Mouse (Mus musculus): ENCODE measurements around the gene Them7.

Gene Them7

DNA sequence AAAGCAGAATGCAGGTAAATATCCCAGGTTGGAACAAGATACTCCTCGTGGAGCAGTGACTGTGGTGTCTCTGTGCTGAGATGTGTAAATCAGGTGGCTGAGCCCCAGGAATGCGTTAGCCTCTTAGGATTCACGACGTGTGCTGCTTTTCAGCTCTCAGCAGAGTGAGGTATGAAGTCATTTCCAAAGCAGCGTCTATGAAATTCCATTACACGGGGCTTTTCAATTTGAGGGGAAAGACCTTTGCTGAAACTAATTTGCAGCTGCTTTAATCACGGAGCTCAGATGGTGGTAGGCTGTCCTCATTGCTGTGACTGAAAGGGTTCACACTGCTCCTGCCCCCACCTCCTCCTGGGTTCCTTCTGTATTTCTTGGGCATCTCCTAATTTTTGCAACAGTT is 87.9 kb downstream of the Them7 start:
- no peak for DNase-seq

DNA sequence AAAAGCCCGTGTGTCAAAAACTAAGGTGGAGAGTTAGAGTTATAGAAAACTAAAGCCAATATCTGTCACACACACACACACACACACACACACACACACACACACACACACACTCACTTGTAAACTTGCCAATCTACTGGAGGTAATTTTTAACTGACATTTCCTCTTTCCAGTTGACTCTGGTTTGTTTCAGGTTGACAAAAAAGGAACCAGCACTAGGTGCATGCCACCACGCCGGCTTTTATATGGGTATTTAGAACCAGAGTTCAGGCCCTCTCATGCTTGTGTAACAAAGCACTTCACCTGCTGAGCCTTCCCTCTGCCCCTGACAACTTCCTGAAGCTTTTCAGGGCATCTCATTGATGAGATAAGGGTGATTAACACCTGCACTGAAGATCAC is 89.0 kb downstream of the Them7 start:
- no peak for DNase-seq

DNA sequence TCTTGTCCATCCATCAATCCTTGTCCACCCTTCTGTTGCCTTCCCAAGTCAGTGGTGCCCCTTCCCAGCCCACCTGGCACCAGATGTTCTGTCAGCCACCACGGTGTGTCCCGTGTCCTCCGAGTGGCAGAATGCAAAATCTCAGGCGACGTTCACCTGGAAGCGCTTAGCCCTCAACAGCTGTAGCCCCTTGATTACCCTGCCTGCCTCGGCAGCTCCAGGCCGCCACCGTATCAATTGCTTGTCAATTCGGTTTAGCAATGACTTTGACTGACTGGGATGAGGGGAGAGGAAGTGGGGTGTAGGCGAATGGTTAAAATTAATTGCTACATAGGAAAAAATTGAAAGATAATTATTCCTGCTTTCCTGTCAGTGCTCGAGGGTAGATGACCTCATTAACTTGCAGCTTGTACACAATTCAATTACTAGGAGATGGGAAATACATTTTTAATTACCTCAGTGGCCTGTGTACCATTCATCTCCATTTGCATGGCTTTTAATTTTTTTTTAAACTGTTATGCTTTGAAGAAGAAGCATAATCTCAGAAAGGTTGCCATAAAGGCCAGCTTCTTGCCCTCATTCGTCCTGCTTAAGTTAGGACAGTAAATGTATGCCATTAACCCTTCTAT is 93.5 kb downstream of the Them7 start:
- no peak for DNase-seq

DNA sequence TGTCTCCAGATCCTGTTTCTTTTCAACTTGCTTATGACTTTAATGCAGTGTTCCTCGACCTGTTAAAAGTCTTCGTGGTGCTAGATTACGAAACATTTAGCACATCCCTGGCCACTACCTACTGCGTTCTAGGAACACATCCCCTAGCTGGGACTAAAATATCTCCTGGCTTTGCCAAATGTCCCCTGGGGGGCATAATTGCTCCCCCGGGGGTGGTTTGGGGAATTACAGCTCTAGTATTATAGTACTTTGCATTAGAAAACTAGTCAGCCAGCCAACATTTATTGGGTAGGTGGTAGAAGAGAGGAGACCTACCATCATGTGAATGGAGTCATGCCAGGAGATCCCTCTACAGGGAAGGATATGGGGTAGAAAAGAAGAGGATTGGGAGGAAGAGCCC is 101.9 kb downstream of the Them7 start:
- DNase-seq, result no peak

DNA sequence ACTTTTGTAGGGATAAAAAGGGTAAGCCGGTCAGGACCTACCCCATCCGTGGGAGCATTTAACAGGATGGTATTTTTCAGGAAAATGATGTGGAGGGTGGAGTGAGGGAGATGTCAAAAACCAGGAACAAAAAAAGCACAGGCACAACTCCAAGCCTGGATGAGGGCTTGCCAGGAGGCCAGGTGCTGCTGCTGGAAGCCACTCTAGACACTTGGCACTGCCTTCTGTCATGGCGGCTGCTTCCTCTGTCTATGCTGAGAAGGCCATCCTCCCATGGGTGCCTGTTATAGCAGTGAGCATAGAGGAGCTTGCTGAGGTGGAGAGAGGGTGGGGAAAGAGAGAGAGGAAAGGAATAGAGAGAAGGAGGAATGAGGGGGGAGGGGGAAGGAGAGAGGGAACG is 105.9 kb downstream of the Them7 start:
- peak; percentile 86 to 89 for DNase-seq

DNA sequence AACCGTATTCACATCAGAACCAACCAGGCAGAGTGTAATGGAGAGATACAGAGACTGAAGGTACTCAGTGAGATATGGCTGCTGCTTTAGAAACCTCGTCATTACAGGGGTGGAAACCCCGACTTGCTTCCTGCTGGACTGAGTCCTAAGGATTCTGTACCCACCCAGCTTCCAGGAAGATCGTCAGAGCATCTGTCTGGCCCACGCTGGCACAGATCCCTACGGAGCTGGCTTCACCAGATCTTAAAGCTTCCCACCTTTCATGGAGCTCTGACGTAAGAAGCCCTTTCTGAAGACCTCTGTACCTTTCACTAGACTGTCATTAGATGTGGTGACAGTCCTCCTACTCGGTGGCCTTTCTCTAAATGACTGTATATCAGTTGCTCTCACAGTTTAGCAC is 109.0 kb downstream of the Them7 start:
- DNase-seq, result no peak

DNA sequence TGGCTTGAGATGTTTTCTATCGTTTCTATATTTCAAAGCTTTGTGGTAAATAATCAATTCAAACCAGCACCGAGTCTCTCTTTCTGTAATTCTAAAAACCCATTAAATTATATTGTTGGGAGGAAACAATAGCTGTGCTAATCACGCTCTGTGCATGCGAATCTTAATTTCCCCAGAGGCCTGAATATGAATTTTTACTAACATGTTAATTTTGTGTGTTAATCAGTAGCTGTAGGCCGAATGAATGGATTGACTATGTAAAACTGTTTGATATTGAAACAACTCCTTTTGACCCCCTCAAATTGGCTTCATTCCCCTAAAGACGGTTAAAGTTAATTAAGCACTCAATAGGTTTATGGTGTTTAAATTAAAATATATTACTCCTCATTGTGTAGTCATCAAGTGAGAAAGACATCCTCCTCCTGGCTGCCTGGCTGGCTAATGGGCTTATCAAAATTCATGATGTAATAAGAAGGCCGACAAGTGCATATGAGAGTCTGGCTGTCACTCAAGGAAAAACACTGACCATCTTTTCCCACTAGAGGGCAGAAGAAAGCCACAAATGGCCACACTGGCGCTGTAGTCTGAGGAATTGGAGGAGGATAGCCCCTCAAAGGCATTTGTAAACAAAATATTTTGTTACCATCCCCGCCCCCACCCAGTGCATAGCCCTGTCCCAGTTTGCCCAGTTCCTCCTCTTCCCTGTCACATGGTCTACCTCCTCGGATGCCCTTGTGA is 110.0 kb downstream of the Them7 start:
- DNase-seq, result peak in 1 of 2 experiments; percentile 39

DNA sequence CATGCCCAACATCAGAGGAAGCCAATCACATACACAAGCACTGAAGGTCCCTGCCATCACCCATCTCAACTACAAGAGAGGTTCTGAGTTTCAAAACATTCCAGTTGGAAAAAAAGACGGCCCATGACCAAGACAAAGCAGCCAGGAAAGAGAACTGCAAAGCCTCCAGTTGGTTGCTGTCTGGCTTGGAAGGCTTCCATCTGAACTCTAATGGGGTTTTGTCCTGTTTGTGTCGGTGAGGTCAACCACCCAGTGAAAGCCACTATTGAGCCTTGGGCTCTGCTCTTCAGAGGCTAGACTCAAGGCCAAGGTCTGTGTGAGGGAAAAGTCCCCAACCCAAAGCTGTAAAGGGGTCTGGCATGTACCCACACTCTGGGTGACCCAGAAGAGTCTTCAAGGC is 111.5 kb downstream of the Them7 start:
- no peak for DNase-seq

DNA sequence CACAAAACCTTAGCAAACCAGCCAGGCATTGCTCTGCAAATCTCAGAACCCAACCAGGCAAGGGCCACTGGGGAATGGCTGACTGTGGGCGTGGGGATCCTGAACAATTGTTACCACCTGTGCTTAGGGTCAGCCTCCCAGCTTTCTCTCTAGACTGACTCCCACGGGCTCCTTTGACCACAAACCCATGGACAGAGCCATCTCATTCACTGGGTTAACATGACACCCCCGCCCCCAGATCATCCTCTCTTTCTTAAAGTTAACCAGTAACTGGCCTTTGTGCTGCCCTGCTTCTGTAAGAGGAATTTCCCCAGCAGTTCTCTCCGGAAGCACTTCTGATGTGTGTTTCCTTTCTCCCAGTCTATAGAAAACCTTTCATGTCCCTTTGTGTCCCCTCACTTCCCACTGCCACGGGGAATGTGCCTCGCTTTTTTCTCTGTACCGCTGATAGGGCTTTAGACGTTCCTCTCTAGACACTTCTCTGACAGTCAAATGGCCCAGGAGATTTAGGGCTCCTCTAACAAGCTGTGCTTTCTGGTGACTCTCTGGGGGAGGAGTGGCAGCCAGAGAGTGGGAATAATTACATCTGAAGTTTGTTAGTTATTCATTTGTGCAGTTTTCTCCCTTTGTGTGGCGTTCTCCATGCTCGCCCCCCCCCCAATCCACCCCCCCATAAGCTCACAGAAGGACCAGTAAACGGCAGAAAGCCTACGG is 112.4 kb downstream of the Them7 start:
- no peak for DNase-seq

DNA sequence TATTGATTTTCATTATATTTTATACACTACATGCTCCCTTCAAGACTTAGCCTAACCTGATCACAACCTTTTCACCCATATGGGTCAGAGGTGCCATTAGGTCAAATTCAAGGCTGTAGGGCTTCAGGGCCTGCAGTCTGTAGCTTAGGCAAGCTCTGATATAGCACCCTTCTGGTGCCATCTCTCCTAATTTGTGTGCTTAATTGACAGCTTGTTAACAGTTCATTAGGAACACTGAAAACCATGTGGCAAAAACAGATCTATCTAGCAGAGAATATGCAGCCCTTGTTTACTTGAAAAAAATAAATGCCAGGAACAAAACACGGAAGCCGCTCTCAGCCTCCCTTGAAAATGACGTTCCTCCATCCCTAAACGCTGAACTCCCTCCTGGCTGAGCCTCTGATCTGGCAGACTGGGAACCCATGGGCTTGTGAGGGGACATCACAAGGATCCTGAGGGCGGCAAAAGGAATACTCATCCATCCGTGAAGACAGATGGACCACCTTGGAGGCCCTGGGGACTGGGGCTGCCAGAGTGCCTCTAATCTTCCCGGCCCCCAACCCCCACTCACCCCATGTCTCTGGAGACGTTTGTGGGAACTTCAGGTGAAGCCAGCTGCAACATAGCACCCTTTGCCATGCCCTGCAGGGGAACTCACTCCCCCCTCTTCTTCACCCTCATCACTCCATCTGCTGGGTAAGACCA is 113.2 kb downstream of the Them7 start:
- DNase-seq, result no peak

DNA sequence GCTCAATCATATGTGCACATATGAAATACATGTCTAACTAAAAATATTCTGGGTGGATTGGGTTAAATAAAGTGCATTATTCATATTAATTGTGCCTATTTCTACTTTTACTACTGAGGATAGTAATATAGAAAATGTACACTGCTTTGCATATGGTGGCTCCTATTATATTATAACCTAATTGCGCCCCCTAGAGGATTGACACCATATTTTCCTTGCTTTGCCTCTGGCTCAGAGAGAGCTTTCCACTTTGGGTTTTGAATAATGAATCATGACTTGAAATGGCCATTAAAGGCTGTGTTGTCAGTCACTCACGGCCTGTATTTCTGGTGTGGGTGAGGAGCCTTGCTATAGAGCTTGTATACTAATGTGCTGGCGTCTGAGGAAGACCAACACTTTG is 115.9 kb downstream of the Them7 start:
- peak; percentile 22 to 34 for DNase-seq

DNA sequence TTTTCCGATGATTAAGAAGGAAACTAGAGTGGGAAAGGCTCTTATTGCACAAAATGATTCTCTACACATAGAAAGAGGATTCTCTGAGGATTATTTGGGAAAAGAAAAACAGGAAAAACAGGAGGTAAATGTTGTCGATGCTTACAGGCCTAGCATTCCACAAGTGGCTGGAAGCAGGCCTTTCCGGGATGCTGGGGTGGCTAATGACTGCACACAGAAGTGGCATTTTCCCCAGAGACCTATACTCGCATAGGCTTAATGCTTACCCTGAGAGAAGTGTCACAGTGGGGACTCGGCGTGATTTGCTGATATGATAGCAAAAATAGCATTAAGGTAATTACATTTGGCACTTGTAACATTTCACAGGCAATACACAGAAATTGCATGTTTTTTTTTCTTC is 124.8 kb downstream of the Them7 start:
- no peak for DNase-seq

DNA sequence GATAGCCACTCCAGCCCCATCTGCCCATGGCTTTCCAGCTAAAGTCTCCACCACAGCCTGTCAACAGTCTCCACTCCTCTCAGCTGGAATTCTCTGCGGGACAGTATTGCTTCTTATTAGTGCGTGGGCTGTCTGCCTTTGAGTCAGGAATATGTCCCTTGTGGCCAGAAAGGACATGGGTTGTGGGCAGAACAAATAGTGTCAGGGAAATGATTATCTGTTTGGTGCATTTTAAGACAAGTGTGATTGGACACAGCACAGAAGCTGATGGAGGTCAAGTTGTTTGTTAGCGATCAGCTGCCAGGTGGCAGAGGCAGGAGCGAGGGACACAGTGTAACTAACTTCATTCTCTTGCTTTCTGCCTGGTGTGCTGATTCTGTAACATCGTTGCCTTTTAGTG is 132.7 kb downstream of the Them7 start:
- DNase-seq, result no peak

DNA sequence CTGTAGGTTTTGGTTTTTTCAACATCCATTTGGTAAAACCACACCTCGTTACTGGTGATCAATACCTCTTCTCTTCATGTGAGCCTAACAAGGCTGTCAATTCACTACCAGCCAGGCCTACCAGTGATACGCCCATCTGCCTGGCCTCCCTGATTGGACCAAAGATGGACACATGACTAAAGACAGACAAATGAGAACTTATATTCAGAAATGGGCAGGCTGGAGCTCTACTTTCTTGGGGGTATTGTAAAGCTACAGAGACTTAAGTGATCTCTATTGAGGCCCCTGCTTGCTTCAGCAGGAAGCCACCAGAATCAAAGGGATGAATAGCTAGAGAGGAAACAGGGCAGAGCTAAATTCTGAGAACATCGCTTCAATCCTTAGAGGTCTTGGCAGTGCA is 133.9 kb downstream of the Them7 start:
- no peak for DNase-seq

DNA sequence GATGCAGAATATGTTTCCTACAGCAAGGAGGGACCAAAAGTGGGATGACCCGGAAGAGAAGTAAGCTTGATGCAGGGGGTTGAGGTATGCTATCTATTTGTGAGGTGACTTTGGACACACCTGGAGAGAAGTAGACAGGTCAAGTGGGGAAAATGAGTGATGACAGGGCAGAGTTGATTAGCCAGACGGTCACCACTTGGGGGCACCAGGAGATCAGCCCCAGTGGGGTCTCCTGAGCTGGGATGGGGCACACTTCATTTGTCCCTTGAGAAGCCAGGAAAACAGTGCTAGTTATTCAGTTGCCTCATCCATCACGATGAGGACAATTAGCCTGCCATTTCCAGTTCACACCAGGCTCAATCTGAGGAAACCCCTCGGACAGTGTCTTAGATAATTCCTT is 143.5 kb downstream of the Them7 start:
- no peak for DNase-seq

DNA sequence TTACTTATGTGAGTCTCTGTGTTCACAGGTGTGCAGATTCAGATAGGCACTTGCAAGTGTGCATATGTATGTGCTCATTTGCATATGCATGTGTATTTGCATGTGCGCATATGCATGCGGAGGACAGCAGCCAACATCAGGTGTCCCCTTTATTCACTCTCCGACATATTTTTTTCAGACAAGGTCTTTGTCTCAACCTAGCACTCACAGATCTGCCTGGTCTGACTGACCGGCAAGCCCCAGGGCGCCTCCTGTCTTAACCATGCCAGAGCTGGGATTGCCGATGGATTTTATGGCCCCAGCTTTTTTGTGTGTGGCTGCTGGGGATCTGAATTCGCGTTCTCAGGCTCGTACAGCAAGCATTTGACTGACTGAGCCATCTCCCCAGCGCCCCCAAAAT is 146.1 kb downstream of the Them7 start:
- DNase-seq, result no peak

DNA sequence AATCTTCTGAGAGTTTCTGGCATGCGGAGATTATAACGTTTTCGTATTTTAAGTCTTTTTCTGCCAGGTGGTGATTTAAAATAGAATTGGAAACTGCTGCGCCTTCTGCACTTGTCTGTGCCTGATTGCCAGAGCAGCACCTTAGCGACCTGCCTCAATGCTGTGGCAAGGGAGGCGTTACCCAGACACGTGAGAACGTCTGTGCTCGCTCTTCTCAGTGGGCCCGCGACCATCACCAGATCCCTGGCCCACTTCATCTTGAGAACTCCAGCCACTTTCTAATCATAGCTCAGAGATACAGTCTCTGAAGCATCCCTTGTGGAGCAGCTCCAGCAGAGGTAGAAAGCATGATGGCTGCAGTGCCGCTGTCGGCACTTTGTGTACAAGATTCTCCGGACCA is 146.6 kb downstream of the Them7 start:
- peak in 1 of 2 experiments; percentile 4 for DNase-seq

DNA sequence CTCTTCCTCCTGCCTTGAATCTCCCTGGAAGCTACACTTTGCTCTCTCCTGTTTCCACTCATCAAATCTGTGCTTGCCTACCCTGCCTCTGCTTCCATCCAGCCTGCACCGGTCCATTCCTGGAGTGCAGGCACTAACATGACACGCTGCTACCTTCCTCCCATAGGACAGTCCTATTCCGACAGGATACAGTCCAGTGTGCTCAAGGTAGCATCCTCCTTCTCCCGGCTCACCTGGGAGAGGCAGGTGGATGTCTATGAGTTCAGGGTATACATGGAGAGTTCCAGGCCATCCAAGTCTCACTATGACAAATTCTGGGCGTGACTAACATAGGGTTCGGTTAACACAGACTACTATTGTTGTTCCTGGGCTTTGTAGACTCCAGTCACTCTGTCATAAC is 148.0 kb downstream of the Them7 start:
- DNase-seq, result no peak

DNA sequence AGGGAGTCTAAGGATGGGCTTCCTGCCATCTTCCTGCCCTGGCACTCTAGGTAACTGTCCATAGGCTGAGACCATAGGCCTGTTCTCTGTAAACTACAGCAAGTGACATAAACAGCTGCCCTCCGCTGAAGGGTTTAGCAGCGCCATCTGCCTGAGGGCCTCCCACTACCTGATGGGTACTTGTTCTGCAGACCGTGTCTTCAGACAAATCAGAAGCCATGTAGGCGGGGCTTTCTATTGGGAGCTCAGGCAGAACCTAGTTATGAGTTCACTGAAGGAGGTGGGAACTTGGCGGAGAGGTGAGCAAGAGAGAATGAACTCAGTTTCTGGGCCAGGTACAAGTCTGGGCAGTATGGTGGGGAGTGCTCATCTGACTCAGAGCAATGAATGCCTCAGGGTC is 148.6 kb downstream of the Them7 start:
- no peak for DNase-seq

DNA sequence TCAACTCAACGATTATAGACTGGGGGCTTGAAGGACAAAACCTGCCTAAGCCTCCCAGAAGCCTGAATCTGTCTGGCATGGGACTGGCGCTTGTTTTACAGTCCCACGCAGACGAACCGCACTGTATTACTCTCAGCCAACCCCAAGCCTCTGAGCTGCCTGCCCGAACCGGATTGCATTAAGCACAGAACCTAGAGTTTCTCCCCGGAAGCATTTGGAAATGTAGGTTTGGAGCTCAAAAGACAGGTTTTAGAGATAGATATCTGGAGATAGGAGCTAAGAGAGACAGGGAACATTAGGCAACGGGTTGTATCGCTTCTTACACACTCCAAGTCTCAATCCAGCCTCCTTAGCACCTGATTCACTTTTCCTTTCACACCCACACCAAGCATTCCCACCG is 149.5 kb downstream of the Them7 start:
- DNase-seq, result no peak

DNA sequence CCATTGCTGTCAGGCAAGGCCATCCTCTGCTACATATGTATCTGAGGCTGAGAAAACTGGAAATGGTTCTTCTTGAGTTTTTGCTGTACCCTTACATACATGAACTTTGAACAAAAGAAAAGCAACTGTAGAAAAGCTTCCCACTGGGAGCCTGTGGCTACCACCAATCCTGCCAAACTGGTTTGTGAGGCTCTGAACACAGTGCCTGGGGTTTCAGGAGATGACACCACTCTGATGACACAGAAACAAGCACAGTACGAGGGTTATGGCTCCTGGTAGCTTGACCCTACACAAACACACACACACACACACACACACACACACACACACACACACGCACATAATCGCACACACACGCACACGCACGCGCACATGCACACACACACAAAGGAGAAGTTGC is 151.1 kb downstream of the Them7 start:
- no peak for DNase-seq

DNA sequence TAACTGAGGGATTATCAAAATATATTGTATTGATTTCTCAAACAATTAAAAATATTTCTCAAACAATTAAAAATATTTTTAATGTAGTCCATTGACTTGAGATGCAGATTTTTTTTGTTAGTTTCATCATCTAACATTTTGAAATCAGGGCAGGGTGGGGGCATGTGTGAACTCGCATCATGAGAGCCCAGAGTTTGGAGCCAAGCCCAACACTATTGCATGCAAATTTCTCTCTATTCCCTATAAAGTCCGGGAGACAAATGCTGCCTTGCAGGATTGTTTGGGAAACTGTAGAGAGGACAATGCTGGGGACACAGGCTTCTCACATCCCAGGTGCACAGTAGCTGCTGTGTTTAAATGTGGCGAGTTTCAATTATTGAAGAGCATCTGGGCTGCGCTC is 151.6 kb downstream of the Them7 start:
- no peak for DNase-seq

DNA sequence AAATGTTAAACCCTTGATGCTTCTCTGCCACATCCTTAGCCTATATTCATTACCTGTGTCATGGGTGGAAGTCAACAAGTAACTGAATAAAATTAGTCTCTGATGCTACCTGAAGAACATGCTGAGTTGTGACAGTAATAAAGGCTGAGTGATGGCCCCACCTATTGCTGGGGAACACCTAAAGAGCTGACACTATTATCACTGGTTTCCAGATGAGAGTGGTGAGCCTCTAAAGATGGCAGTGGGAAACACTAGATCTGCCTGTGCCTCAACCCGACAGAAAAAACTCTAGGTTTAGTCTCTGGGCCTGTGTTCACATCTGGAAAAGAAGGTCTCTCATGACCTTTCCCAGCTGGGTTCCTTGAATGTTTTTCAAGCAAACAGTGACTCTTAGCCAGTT is 155.6 kb downstream of the Them7 start:
- no peak for DNase-seq

All from cerebellum, adult 18-20 months (tissue).